Mouse (Mus musculus) forebrain, embryonic 13.5 days (tissue): Measurements from ENCODE around the gene Rbm8a. TPM values are rescaled to one million over a fixed set of nuclear protein-coding genes. Genes with fewer than 3 reads are reported as not detected.
A peak's percentile ranks its signal among the peaks of the same experiment; 100 is the strongest.

Experiments used
- ATAC-seq: fragments of 200-750 bp; cut with Nextera tagmentation; 2 replicates; pipeline ENCODE4 v1.8.0; 2017
- H3K27ac ChIP-seq: fragments of 300-500 bp; sonication (generic); 2 replicates; pipeline ENCODE4 v1.5.1; 2015; ENCODE audit warnings: inconsistent platforms, mild to moderate bottlenecking, moderate library complexity
- H3K27me3 ChIP-seq: fragments of 300-500 bp; sonication (generic); 2 replicates; pipeline ENCODE4 v1.6.1; 2015; ENCODE audit warnings: mild to moderate bottlenecking, inconsistent platforms
- H3K36me3 ChIP-seq: fragments of 300-500 bp; sonication (generic); 2 replicates; pipeline ENCODE4 v1.6.1; 2015; ENCODE audit warnings: mild to moderate bottlenecking, inconsistent platforms; ENCODE audit not compliant: poor library complexity, severe bottlenecking
- H3K4me1 ChIP-seq: fragments of 300-500 bp; sonication (generic); 2 replicates; pipeline ENCODE4 v1.6.1; 2015; ENCODE audit warnings: inconsistent platforms
- H3K4me2 ChIP-seq: fragments of 300-500 bp; sonication (generic); 2 replicates; pipeline ENCODE4 v1.6.1; 2015; ENCODE audit warnings: inconsistent platforms, mild to moderate bottlenecking, moderate library complexity
- H3K4me3 ChIP-seq: fragments of 300-500 bp; sonication (generic); 2 replicates; pipeline ENCODE4 v1.5.1; 2015; ENCODE audit warnings: mild to moderate bottlenecking, inconsistent platforms
- H3K9ac ChIP-seq: fragments of 300-500 bp; sonication (generic); 2 replicates; pipeline ENCODE4 v1.6.1; 2015; ENCODE audit warnings: mild to moderate bottlenecking, inconsistent platforms
- H3K9me3 ChIP-seq: fragments of 300-500 bp; sonication (generic); replicated peaks from 2 replicates; pipeline ENCODE4 v1.6.1; 2016; ENCODE audit warnings: inconsistent platforms
- WGBS: fragments of 180-500 bp; shearing (Covaris S2); methylation state at CpG from one replicate; pipeline ENCODE4 v1.1.7; 2015; 5-methylcytosine and 5-hydroxymethylcytosine counted together
- polyA plus RNA-seq: library from polyadenylated mRNA; unstranded; fragments of >200 nt; fragmentation: Nextera tagmentation; extraction: Ambion mirVana; gene quantifications from 2 replicates; pipeline ENCODE4 v1.2.1, GENCODE M21; 2015

Rbm8a gene
- polyA plus RNA-seq, 1 experiment from 2014 or later = 161 TPM

GRCm38 (mm10) chr3:96679159-96679674 is 49.5 kb downstream of the Rbm8a start:
- Histone ChIP-seq H3K27me3 (peaks cover 16% of the 10 kb centered on the region), H3K4me2 (no peak overlapping the region), H3K27ac (no peak overlapping the region), H3K4me1 (peaks cover 10% of the 10 kb centered on the region; the same call in 1 of the 2 replicates), H3K9ac (no peak overlapping the region), H3K36me3 (no peaks in the 10 kb centered on the region), H3K4me3 (no peak overlapping the region), H3K9me3 (no peaks in the 10 kb centered on the region)
- 27% methylated on average over 5 of the region's 5 CpGs for WGBS
- ATAC-seq = no peak

GRCm38 (mm10) chr3:96680269-96680956 is 50.7 kb downstream of the Rbm8a start:
- WGBS = 15% methylated on average over 12 of the region's 12 CpGs
- peak; percentile 50; the same call in 1 of the 2 replicates for ATAC-seq
- Histone ChIP-seq H3K27ac (no peak overlapping the region), H3K4me1 (peaks cover 10% of the 10 kb centered on the region; the same call in 1 of the 2 replicates), H3K4me2 (no peak overlapping the region), H3K4me3 (no peak overlapping the region), H3K27me3 (peaks cover 25% of the 10 kb centered on the region), H3K36me3 (no peaks in the 10 kb centered on the region), H3K9me3 (no peaks in the 10 kb centered on the region), H3K9ac (no peak overlapping the region)

Other genes starting within 250 kb of the Rbm8a start
- gene BC107364, start 177.6 kb upstream of the Rbm8a start, polyA plus RNA-seq = not detected in 2 replicates
- gene Hfe2, start 104.8 kb upstream of the Rbm8a start, polyA plus RNA-seq = 0.25 and 0.36 TPM in 2 replicates
- 49.1 and 51.0 TPM in 2 replicates for gene Txnip, start 72.0 kb upstream of the Rbm8a start, polyA plus RNA-seq
- gene Gm16253, start 52.9 kb upstream of the Rbm8a start, polyA plus RNA-seq = 1.2 and 1.3 TPM in 2 replicates
- 37.5 and 40.2 TPM in 2 replicates for gene Polr3gl, start 35.8 kb upstream of the Rbm8a start, polyA plus RNA-seq
- gene Ankrd34a, start 33.3 kb upstream of the Rbm8a start, polyA plus RNA-seq = 6.6 and 6.7 TPM in 2 replicates
- 6.9 and 7.2 TPM in 2 replicates for gene Lix1l, start 28.8 kb upstream of the Rbm8a start, polyA plus RNA-seq
- 48.2 and 54.0 TPM in 2 replicates for gene Pex11b, start 5.4 kb downstream of the Rbm8a start, polyA plus RNA-seq
- gene Gm42957, start 5.5 kb downstream of the Rbm8a start, polyA plus RNA-seq = 0.06 and 0.10 TPM in 2 replicates
- 0.40 and 0.57 TPM in 2 replicates for gene Itga10, start 15.7 kb downstream of the Rbm8a start, polyA plus RNA-seq
- gene Ankrd35, start 40.2 kb downstream of the Rbm8a start, polyA plus RNA-seq = 0.57 and 2.3 TPM in 2 replicates
- gene Pias3, start 66.5 kb downstream of the Rbm8a start, polyA plus RNA-seq = 28.8 and 31.0 TPM in 2 replicates
- gene Nudt17, start 78.6 kb downstream of the Rbm8a start, polyA plus RNA-seq = 6.4 and 7.2 TPM in 2 replicates
- 41.1 and 42.0 TPM in 2 replicates for gene Polr3c, start 97.7 kb downstream of the Rbm8a start, polyA plus RNA-seq
- gene Rnf115, start 97.7 kb downstream of the Rbm8a start, polyA plus RNA-seq = 68.6 and 71.7 TPM in 2 replicates
- gene Pdzk1, start 199.4 kb downstream of the Rbm8a start, polyA plus RNA-seq = 0.15 TPM in 1 of 2 replicates, not detected in the other
- gene Cd160, start 199.4 kb downstream of the Rbm8a start, polyA plus RNA-seq = 0.09 TPM in 2 replicates